Mouse (Mus musculus) natural killer cell, adult 2 months (primary cell): ENCODE data around the gene Aftph.

Experiments used
- DNase-seq, 2 experiments: peaks; one replicate each; pipeline ENCODE4 v3.0.0; 2022; ENCODE audit warnings: low spot score in 2 of 2

Gene Aftph

DNA sequence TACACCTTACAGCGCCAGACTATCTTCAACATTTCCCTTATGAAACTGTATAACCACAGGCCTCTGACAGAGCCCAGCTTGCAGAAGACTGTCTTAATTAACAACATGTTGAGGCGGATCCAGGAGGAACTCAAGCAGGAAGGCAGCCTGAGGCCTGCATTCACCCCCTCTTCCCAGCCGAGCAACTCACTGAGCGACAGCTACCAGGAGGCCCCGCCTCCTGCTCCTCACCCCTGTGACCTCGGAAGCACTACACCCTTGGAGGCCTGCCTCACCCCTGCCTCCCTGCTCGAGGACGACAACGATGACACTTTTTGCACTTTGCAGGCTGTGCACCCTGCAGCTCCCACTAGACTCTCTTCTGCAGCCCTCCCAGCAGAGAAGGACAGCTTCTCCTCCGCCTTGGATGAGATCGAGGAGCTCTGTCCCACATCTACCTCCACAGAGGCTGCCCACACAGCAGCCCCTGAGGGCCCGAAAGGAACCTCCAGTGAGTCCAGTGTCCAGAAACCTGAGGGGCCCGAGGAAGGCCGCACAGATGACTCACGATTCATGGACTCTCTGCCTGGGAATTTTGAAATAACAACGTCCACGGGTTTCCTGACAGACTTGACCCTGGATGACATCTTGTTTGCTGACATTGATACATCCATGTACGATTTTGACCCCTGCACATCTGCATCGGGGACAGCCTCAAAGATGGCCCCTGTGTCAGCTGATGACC lies 93.3 kb downstream of the Aftph start:
- no peak for DNase-seq

DNA sequence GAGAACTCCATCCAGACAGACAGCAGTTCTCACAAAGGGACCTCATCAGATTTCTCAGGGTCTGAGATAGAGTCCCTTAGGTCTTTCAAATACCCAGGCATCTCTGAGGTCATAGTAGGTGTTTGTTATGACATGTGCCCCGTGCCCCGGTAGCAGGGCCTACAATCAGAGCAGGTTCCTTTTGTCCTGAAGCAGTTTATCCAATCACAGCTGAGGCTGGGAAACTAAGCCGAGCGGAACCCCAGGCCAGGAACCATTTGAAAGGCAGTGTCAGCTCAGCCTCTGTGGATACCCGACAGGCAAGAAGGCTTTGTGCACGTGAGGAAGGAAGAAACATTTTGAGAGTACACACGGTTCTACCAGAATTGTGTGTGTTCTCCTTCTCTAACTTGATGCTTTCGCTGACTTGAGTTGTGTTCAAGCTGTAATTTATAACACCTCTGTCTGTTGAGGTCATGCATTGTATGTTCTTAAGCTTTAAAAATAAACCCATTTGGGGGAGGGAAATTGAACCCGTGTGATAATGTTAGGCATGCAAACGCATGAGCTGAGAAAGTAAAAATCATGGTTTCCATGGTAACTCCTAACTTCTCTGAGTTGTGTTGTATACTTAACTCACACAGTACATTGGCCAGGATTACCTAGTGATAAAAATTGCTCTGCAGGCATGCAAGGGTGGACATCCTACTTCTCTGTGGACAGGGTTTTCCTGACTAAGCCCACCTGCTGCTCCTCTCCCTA lies 94.2 kb downstream of the Aftph start:
- DNase-seq = no peak

DNA sequence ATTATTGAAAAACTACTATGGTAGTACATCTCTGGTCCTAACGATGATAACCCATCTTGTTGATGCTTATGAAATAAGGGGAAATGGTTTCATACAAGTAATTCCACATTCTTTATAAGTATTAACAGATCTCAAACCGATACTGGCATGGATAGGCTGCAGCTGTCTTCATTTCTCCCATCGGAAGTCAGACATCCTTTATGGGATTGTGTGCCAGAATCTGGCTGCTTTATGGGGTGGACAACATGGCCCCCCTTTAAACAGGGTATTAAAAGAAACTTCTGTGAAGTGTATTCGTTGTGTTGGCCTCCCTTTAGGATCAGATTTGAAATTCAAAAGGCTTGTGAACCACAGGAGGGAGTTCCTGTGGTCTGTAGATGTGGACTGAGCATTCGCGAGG lies 95.2 kb downstream of the Aftph start:
- DNase-seq = no peak

DNA sequence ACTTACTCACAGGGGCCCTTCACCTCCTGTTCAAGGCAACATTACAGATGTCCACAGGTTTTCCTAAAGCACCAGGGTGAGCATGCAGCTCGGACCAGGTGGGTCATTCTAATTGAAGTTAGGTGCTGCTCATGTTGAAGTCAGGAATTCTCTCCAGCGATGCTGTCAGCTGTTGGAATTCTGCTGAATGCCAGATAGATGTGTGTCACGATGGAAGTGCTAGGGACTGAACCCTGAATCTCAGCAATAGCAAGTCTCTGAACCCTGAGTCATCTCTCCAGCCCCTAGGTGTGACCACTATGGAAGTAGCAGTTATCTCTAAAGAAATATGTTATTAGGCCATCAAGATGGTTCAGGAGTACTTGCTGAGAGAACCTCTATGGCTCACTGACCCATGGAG lies 95.9 kb downstream of the Aftph start:
- no peak for DNase-seq

DNA sequence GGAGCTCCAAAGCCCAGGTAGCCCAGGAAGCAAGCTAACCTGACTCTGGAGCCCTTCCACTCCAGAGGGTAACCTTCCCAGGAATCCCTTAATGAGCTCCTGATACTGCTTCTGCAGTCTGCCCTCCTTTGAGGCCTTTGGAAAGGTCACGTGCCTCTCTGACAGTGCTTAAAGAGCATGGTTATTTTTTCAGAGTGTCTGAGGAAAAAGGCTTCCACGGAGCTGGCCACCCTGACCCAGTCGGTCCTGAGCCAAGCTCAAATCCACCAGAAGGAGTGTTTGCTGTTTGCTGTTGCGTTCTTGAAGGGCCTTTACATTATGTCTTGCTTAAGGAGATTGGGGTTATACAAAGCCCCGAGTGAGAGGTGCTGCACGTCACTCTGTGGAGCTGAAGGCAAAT lies 96.5 kb downstream of the Aftph start:
- no peak for DNase-seq

DNA sequence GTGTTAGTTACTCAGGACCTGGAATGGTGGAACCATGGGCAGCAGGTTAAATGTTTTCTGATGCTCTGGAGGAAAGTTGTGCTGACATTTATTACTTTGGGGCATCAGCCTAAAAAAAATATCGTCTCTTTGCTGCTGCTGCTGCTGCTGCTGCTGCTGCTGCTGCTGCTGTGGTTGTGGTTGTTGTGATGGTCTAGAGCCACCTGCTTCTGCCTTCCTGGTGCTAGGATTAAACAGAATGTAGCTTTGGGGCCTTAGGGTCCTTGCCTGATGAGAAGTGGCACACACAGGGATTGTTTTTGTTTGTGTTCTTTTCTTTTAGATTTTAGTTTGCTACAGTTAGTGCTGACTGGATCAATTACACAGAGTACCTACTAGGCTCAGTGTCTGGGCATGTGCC lies 97.2 kb downstream of the Aftph start:
- DNase-seq = no peak

DNA sequence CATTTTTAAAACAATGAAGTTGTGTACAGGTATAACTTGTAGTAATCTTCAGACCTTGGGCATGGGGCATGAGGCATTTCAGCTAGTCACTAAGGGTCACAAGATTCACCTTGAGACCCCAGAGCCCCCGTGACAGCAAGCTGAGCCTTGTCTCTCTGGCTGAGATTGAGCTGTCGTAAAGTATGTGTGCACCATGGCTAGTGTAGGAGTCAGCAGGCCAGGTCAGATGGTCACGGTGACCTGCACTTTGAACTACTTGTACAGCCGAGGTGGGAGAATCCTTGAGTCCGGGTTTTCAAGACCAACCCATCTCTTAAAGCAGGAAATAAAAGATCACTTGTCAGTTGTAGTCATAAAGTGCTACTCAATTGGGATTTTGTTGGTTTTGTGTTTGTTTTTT lies 98.2 kb downstream of the Aftph start:
- DNase-seq = no peak

DNA sequence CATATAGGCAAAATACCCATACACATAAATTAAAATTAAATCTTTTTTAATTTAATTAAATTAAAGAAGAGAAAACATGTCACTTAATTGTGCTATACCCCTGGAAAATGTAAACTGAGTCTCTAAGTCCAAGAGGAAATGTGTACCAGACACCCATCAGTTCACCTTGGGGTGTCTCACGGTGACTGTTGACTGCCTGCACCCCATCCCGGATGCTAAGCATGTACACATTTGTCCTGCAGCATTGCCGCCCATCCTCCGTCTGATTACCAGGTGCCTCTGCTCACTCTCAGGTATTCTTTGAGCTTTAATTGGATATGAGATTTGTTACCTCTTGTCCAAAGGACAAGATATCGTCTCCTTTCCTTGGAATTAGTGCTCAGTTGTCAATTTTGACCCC lies 99.1 kb downstream of the Aftph start:
- no peak for DNase-seq

DNA sequence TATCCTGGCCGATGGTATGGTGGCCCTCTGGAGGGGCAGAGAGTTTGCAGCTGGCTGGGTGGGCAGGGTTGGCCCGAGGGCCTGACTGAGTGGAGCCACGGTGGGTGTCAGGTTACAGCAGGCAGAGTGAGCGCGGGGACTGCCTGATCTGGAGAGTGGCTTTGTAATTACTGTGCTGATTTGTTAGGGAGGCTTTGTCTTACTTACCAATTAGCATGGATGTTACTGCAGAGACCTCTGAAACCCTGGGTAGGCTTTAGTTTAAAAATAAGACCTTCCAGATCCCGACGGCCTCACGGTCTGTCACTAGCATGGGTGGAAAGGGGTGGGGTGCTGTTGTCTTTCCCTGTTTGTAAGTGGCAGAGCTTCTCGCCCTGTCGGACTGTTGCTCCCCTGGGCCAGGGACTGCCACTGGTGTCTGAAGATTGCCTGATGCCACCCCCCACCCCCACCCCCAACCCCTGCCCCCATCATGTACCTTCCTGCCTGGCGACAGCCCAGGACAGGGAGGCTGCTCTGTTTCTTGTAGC lies 101.4 kb downstream of the Aftph start:
- no peak for DNase-seq

DNA sequence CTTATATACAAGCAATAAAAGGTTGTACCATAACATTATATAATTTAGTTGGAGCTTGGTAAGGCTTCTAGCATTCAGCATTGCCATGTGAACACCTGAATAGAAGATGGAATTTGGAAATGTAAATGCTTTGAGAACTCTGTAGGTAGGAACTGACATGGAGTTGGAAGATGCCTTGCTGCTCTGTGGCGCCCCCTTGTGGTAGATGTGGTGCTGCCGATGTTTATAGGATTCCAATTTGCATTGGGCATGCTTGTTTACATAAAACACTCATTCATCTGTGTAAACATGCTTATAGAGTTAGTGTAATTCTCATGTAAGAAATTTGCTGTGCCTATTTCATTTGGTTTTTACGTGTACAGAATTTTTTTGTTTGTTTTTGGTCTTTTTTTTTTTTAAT lies 102.5 kb downstream of the Aftph start:
- DNase-seq = peak; percentile 68 to 82

DNA sequence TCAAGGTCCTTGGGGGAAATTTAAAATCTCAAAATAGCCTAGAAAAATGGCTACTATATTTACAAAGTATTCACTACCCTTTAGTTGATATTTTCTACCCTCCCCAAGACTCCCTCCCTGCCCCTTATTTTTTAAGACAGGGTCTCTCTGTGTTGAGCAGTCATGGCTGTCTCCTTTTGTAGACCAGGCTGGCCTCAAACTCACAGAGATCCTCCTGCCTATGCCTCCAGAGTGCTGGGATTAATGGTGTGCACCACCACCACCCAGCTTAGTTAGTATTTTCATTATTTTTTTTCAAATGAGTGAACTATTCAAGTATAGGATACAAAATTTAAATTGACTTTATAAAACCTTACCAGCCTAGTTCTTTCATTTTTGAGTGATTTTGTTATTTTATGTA lies 104.3 kb downstream of the Aftph start:
- no peak for DNase-seq

DNA sequence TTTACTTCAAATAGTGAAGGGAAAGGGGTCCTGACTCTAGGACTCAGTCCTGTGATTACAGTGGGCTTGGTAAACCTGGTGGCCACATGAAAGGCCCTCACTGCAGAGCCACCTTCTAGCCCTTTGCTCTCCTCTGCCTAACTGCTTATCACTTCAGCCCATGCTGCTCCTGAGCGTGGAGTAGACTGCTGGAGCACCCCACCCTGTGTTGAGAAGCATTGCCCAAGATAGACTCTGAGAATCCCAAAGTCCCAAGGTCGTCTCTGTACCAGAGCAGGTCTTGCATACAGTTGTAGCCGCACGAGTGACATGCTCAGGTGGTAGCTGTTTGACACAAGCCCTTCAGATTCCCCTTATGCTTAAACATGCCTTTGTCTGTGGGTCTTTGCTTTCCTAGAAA lies 105.3 kb downstream of the Aftph start:
- no peak for DNase-seq

DNA sequence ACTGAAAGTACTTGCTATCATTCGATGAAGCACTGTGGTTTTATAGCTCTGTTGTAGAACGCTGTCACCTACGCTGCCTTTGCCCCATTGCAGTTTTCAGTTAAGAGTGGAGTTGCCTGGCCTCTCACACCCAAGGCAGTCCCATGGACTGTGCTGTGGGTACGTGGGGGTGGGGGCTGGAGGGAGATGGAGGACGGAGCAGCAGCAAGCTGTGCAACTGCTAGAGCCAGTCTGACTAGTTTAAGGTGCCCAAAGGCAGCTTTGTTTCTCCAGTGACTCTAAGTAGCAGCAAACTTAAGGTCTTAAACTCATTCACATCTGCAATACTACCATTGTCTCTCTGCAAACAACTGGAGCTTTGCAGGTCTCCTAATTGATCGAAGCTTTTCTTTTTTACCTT lies 105.7 kb downstream of the Aftph start:
- no peak for DNase-seq
